Mouse (Mus musculus): Measurements from ENCODE around the gene Marcksl1. TPM values are rescaled to one million over a fixed set of nuclear protein-coding genes. Genes with fewer than 3 reads are reported as not detected.

Gene Marcksl1
- 259 and 296 TPM in 2 replicates for polyA plus RNA-seq (2015; fragmentation: Nextera tagmentation; extraction: Ambion mirVana)

DNA sequence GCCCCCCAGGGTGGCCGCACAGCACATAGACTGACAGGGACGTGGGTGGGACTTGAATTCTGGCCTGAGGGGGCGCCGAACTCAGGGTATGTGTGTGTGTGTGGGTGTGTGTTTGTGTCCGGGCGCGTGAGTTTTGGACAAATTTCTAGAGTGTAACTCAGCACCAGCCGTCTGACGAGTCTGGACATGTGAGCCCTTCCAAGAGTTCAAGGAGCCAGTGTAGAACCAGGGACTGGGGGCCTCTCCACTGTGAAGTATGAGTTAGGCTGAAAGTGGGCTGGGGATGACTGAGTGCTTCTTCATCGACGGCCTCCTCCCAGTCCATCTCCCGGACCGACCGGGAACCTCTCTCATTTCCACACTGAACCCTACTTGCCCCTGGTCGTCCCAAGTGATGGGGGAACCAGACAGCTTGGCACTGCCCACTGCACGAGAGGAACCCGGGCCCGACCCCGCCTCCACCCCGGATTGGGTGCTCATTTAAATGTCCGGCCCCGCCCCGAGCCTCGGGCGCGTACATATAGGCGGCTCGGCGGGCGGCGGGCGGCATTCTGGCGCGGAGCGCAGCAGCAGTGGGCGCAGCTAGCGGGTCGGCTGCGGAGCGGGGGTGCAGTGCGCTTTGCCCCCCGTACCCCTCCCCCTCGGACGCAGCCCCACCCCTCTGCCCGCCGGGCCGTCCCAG, at the start of gene Marcksl1:
TSS of gene Marcksl1 (plus strand) at position 496 of the 682 bp plus-strand sequence.
- Histone ChIP-seq H3K4me2 (ENCODE audit: low read depth, low read length) (peak within 1 kb of the TSS; percentile 79), H3K9ac (ENCODE audit: low read length) (peak within 1 kb of the TSS; percentile 100), H3K4me3 (replicated peaks; ENCODE audit: low read length) (peak within 1 kb of the TSS; percentile 93), H3K27me3 (ENCODE audit: control insufficient read depth, insufficient read depth, low read length) (no peaks in the 10 kb centered on the region), H3K4me1 (ENCODE audit: control insufficient read depth, insufficient read depth, low read length) (peaks cover 12% of the 10 kb centered on the region), H3K27ac (ENCODE audit: low read length) (peak within 1 kb of the TSS; percentile 94), H3K36me3 (ENCODE audit: control insufficient read depth, insufficient read depth, low read length) (no peaks in the 10 kb centered on the region), H3K9me3 (replicated peaks; ENCODE audit: control insufficient read depth, low read length) (no peaks in the 10 kb centered on the region)
- WGBS, result 4% methylated on average over 47 of the region's 47 CpGs
- peak; percentile 87 for ATAC-seq (ENCODE audit: insufficient read depth, low FRiP score)

DNA sequence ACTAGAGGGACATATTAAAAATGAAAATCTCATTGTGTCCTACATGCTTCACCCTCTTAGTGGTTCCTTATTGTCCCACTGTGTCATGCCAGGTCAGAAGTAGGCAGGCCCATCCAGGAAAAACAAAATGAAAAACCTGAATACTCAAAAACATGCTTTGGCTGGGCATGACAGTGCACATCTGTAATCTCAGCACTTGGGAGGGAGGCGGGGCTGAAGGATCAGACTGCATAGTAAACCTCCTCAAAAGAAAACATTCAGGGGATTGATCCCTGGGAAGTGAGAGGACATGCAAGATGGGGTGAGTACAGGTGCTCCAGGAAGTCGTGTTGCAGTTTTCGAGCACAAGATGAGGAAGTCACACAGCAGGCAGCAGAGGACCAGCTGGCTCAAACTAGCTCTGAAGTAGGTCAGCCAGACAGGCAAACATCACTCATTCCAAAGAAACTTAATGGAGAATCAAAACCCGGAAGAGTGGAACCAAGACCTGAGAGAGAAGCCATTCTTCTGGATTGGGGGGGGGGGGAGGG, 49.0 kb upstream of the Marcksl1 start:
- H3K36me3 ChIP-seq (ENCODE audit: control insufficient read depth, insufficient read depth, low read length), result 0 out of 2 replicates have a peak, but pooled peaks cover 20% of the 10 kb centered on the region
- no peak overlapping the region for H3K9ac ChIP-seq (ENCODE audit: low read length)
- no peaks in the 10 kb centered on the region for H3K9me3 ChIP-seq (replicated peaks; ENCODE audit: control insufficient read depth, low read length)
- H3K27ac ChIP-seq (ENCODE audit: low read length), result no peak overlapping the region
- 81% methylated on average over 4 of the region's 4 CpGs for WGBS
- peaks cover 11% of the 10 kb centered on the region; the same call in 1 of the 2 replicates for H3K4me1 ChIP-seq (ENCODE audit: control insufficient read depth, insufficient read depth, low read length)
- no peaks in the 10 kb centered on the region for H3K27me3 ChIP-seq (ENCODE audit: control insufficient read depth, insufficient read depth, low read length)
- H3K4me3 ChIP-seq (replicated peaks; ENCODE audit: low read length), result no peak overlapping the region
- ATAC-seq (ENCODE audit: insufficient read depth, low FRiP score), result no peak
- no peak overlapping the region for H3K4me2 ChIP-seq (ENCODE audit: low read depth, low read length)

DNA sequence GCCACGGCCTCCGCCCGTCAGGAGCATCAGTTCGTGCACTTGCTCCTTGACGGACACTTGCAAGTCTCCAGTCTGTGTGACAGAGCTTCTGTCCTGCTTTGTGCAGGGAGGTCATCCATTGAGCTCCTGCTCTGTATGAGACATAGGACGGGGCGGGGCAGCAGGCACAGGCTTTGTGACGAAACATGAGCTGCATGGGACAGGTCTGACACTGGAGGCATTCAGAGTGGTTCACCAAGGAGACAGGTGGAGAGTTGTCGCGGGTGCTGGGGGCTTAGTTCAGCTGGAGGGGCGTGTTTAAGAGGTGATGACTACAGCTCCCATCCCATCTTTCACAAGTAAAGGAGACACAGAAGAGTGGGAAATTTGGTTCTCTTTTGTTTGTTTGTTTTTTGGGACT, 37.3 kb upstream of the Marcksl1 start:
- 89% methylated on average over 11 of the region's 11 CpGs for WGBS
- Histone ChIP-seq H3K4me3 (replicated peaks; ENCODE audit: low read length) (no peak overlapping the region), H3K4me1 (ENCODE audit: control insufficient read depth, insufficient read depth, low read length) (no peaks in the 10 kb centered on the region), H3K9me3 (replicated peaks; ENCODE audit: control insufficient read depth, low read length) (no peaks in the 10 kb centered on the region), H3K4me2 (ENCODE audit: low read depth, low read length) (no peak overlapping the region), H3K27me3 (ENCODE audit: control insufficient read depth, insufficient read depth, low read length) (no peaks in the 10 kb centered on the region), H3K36me3 (ENCODE audit: control insufficient read depth, insufficient read depth, low read length) (peaks cover 29% of the 10 kb centered on the region), H3K27ac (ENCODE audit: low read length) (no peak overlapping the region), H3K9ac (ENCODE audit: low read length) (no peak overlapping the region)
- no peak for ATAC-seq (ENCODE audit: insufficient read depth, low FRiP score)

DNA sequence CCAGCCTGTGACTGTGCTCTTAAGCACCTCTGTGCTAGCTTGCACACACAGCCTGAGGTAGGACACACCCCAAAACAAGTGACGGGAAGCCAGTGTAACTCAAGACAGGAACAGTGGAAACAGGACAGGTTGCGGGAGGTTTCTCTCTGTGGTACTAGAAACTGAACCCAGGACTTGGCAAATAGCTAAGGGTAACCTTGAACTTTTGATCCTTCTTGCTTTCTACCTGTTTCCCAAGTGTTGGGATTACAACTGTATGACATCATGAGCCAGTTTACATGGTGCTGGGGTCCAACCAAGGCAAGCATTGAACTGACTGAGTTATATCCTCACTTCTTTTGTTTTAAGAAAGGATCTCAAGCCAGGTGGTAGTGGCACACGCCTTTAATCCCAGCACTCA, 33.5 kb upstream of the Marcksl1 start:
- no peaks in the 10 kb centered on the region for H3K4me1 ChIP-seq (ENCODE audit: control insufficient read depth, insufficient read depth, low read length)
- H3K36me3 ChIP-seq (ENCODE audit: control insufficient read depth, insufficient read depth, low read length), result peaks cover 9% of the 10 kb centered on the region
- no peak overlapping the region for H3K4me3 ChIP-seq (replicated peaks; ENCODE audit: low read length)
- 93% methylated on average over 3 of the region's 3 CpGs for whole genome bisulfite sequencing
- H3K27me3 ChIP-seq (ENCODE audit: control insufficient read depth, insufficient read depth, low read length), result no peaks in the 10 kb centered on the region
- no peaks in the 10 kb centered on the region for H3K9me3 ChIP-seq (replicated peaks; ENCODE audit: control insufficient read depth, low read length)
- ATAC-seq (ENCODE audit: insufficient read depth, low FRiP score), result no peak
- no peak overlapping the region for H3K9ac ChIP-seq (ENCODE audit: low read length)
- no peak overlapping the region for H3K27ac ChIP-seq (ENCODE audit: low read length)
- no peak overlapping the region for H3K4me2 ChIP-seq (ENCODE audit: low read depth, low read length)

DNA sequence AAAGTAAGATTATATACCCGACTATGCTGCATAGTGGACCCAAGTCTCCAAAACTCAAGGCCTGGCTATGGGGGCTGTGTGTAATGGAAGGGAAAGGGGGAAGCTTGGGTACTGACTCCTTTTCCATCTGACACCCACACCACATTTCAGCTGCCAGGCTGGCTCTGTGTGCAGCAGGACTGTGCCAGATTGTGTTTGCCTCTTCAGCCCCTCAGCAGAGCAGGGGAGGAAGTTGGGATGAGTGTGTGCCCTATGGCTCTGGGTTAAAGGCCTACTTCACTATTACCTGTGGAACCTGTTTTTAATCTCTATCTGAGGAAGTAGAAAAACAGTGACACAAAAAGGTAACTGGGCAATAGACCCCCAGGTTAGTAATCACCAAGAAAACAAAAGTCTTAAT, 32.3 kb upstream of the Marcksl1 start:
- Histone ChIP-seq H3K9me3 (replicated peaks; ENCODE audit: control insufficient read depth, low read length) (no peaks in the 10 kb centered on the region), H3K9ac (ENCODE audit: low read length) (no peak overlapping the region), H3K27ac (ENCODE audit: low read length) (0 out of 2 replicates have a peak overlapping the region, but pooled peaks have one; percentile 3), H3K27me3 (ENCODE audit: control insufficient read depth, insufficient read depth, low read length) (no peaks in the 10 kb centered on the region), H3K4me3 (replicated peaks; ENCODE audit: low read length) (no peak overlapping the region), H3K36me3 (ENCODE audit: control insufficient read depth, insufficient read depth, low read length) (peaks cover 14% of the 10 kb centered on the region), H3K4me2 (ENCODE audit: low read depth, low read length) (no peak overlapping the region), H3K4me1 (ENCODE audit: control insufficient read depth, insufficient read depth, low read length) (no peaks in the 10 kb centered on the region)
- ATAC-seq (ENCODE audit: insufficient read depth, low FRiP score), result 0 out of 2 replicates have a peak, but pooled peaks have one; percentile 40
- WGBS, result 89% methylated on average over 1 of the region's 1 CpGs

DNA sequence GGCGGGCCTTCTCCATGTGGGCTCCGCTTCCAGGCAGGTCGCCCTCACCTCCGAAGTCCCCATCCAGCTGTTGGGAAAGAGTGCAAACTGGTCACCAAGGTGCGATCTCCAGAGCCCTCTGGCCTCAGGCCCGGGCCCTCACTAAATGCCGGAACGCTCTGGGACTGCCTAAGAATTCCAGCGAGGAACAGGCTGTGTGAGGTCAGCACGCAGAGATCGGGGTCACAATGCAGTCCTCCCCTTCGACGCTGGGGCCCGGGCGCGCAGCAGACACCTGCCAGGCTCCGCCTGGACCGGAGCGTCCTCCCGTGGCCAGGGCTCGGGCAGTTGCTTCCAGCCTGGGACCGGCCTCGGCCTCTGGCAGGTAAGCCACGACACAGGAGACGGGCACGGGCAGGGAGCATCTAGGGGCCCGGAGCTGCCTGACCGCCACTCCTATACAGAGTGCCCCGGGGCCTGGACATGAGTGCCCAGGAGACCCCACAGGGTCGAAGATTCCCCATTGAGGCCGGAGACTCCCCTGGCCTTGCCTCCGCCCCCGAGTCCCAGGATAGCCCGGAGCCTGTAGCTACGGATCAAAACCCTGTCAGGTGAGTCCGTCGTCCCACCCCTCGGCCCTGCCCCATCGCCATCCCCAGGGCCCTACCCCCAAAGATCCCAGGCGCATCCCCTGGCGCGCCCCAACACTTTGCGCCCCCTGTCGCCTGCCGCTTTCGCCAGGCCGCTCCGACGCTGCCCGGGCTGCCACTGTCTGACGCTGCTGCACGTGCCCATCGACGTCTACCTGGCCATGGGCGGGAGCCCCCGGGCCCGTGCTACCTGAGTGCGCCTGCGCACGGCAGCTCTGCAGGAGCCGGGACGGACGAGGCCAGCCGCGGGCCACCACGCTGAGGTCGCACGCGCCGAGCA, 22.2 kb upstream of the Marcksl1 start, which contains the start of the genes Tssk3 and Fam229a:
TSS of gene Tssk3 (minus strand) at position 51 of the 909 bp plus-strand sequence.
TSS of gene Fam229a (plus strand) at position 219 of the 909 bp plus-strand sequence.
- Histone ChIP-seq H3K27me3 (ENCODE audit: control insufficient read depth, insufficient read depth, low read length) (peaks cover 13% of the 10 kb centered on the region), H3K9ac (ENCODE audit: low read length) (peak within 1 kb of the TSS; percentile 64), H3K4me2 (ENCODE audit: low read depth, low read length) (peak within 1 kb of the TSS; percentile 72), H3K27ac (ENCODE audit: low read length) (no peak within 1 kb of the TSS), H3K4me3 (replicated peaks; ENCODE audit: low read length) (peak within 1 kb of the TSS; percentile 39), H3K9me3 (replicated peaks; ENCODE audit: control insufficient read depth, low read length) (no peaks in the 10 kb centered on the region), H3K36me3 (ENCODE audit: control insufficient read depth, insufficient read depth, low read length) (peaks cover 10% of the 10 kb centered on the region), H3K4me1 (ENCODE audit: control insufficient read depth, insufficient read depth, low read length) (peaks cover 10% of the 10 kb centered on the region)
- WGBS, result 7% methylated on average over 70 of the region's 70 CpGs
- ATAC-seq (ENCODE audit: insufficient read depth, low FRiP score), result peak; percentile 26; the same call in 1 of the 2 replicates

DNA sequence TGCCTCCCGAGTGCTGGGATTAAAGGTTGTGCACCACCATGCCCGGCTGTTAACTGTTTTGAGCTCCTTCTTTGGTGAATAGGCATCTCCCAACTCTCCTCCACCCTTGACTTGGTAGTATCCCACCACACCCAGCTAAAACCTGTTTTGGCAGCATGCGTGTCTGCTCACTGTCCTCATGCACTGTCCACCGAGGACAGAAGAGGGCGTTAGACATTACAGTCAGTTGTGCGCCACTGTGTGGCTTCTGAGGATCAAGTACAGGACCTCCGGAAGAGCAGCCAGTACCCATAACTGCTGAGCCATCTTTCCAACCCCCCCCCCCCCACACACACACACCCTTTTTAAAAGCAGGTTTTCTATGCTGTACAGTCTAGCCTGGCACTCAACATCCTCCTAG, 18.7 kb upstream of the Marcksl1 start:
- Histone ChIP-seq H3K9ac (ENCODE audit: low read length) (no peak overlapping the region), H3K27me3 (ENCODE audit: control insufficient read depth, insufficient read depth, low read length) (peaks cover 13% of the 10 kb centered on the region), H3K36me3 (ENCODE audit: control insufficient read depth, insufficient read depth, low read length) (no peaks in the 10 kb centered on the region), H3K4me2 (ENCODE audit: low read depth, low read length) (no peak overlapping the region), H3K4me1 (ENCODE audit: control insufficient read depth, insufficient read depth, low read length) (peaks cover 18% of the 10 kb centered on the region), H3K27ac (ENCODE audit: low read length) (no peak overlapping the region), H3K4me3 (replicated peaks; ENCODE audit: low read length) (no peak overlapping the region), H3K9me3 (replicated peaks; ENCODE audit: control insufficient read depth, low read length) (no peaks in the 10 kb centered on the region)
- ATAC-seq (ENCODE audit: insufficient read depth, low FRiP score), result no peak
- WGBS, result 55% methylated on average over 7 of the region's 7 CpGs

DNA sequence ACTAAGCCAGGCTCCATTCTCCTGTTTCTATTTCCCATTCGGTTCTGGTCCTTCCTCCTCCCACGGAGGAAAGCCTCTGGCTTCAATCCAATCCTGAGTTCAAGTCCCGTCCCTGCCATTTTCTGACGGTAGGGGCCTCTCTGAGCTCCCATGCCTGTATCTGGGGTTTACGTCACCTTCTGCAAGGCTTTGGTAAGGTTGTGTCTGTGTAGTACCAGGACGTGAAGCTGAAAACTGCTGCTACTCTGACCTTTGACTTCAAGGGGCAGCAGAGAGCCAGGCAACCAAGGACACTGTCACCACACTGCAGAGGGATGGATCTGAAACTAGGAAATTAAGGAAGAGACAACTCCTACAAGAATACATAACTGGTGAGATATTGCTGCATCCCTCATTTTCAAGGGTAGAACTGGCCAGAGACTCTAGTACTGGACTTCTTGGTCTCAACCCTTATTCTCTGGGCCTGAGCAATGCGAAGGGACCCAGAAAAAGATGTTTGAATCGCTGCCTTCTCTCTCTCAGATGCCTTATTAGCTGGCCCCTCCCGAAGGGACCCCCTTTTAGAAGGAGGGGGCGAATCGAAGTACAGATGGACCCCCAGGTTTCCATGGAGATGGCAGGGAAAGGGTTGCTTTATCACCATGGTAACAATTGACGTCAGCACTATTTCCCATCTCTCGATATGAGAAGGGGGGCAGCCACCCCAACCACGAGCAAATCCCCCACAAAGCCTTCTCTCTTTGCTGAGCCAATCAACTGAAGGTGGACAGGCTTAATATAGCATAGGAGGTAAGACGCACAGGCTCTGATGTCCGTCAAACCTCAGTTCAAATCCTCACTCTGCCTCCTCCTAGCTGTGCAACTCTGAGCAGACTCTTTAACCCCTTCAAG, 17.5 kb upstream of the Marcksl1 start:
- H3K27ac ChIP-seq (ENCODE audit: low read length), result peak overlapping the region; percentile 25; the same call in 1 of the 2 replicates
- H3K9ac ChIP-seq (ENCODE audit: low read length), result peak overlapping the region; percentile 47; the same call in 1 of the 2 replicates
- no peaks in the 10 kb centered on the region for H3K36me3 ChIP-seq (ENCODE audit: control insufficient read depth, insufficient read depth, low read length)
- H3K4me1 ChIP-seq (ENCODE audit: control insufficient read depth, insufficient read depth, low read length), result peaks cover 18% of the 10 kb centered on the region
- H3K4me3 ChIP-seq (replicated peaks; ENCODE audit: low read length), result no peak overlapping the region
- H3K27me3 ChIP-seq (ENCODE audit: control insufficient read depth, insufficient read depth, low read length), result peaks cover 13% of the 10 kb centered on the region
- ATAC-seq (ENCODE audit: insufficient read depth, low FRiP score), result no peak
- H3K4me2 ChIP-seq (ENCODE audit: low read depth, low read length), result no peak overlapping the region
- H3K9me3 ChIP-seq (replicated peaks; ENCODE audit: control insufficient read depth, low read length), result no peaks in the 10 kb centered on the region
- WGBS, result 34% methylated on average over 16 of the region's 16 CpGs

All from stomach, embryonic 16.5 days (tissue).